Mouse (Mus musculus): ENCODE measurements at regions not wholly inside any gene's neighbourhood (a gene's known extent, or its start where the extent isn't known, plus 50 kb on each side); places are given as distances from the start of the nearest gene placed in this dataset.

- TF ChIP-seq CTCF (IDR thresholded peaks at IDR 0.05; ENCODE audit: control insufficient read depth, insufficient read depth, insufficient replicate concordance, low read depth, low read length): no peak
- no peak for TF ChIP-seq POLR2A (IDR thresholded peaks at IDR 0.05; ENCODE audit: control insufficient read depth, low read depth, low read length)
Observed at GRCm38 (mm10) chr16:74887724-74888123, 476.1 kb upstream of the Robo2 start.

All from testis, adult 2 months (tissue).